Mouse (Mus musculus) adrenal gland, postnatal 10 days (tissue): ENCODE measurements around the gene Asb15. TPM values are rescaled to one million over a fixed set of nuclear protein-coding genes. Genes with fewer than 3 reads are reported as not detected.

Experiments
- DNase-seq: peaks from one replicate; pipeline ENCODE4 v3.0.0; 2021; ENCODE audit warnings: mixed read lengths
- total RNA-seq, 2 experiments: library from RNA; stranded (reverse); gene quantifications; 2 replicates each; pipeline ENCODE4 v1.2.3; 2021

Asb15 gene
- total RNA-seq, 2 experiments from 2014 or later, result 0.12 to 0.82 TPM

- no peak for DNase-seq
Measured at GRCm38 (mm10) chr6:24608129-24608528, 80.2 kb downstream of the Asb15 start.

- DNase-seq, result no peak
Measured at GRCm38 (mm10) chr6:24608682-24609081, 80.7 kb downstream of the Asb15 start.

GRCm38 (mm10) chr6:24609531-24609930 lies 81.6 kb downstream of the Asb15 start:
- no peak for DNase-seq

- no peak for DNase-seq
Measured at GRCm38 (mm10) chr6:24610358-24610757, 82.4 kb downstream of the Asb15 start.

- no peak for DNase-seq
Measured at GRCm38 (mm10) chr6:24612074-24612755, 84.3 kb downstream of the Asb15 start.

GRCm38 (mm10) chr6:24613346-24613745 lies 85.4 kb downstream of the Asb15 start:
- no peak for DNase-seq

- no peak for DNase-seq
Measured at GRCm38 (mm10) chr6:24613918-24614317, 86.0 kb downstream of the Asb15 start.

GRCm38 (mm10) chr6:24616746-24617145 lies 88.8 kb downstream of the Asb15 start:
- DNase-seq, result no peak

GRCm38 (mm10) chr6:24619285-24620045 lies 91.5 kb downstream of the Asb15 start:
- DNase-seq, result no peak

GRCm38 (mm10) chr6:24620936-24621335 lies 93.0 kb downstream of the Asb15 start:
- DNase-seq, result no peak

- DNase-seq, result no peak
Measured at GRCm38 (mm10) chr6:24622098-24622497, 94.2 kb downstream of the Asb15 start.

Other genes starting within 250 kb of the Asb15 start
- under 1 TPM; 0.09 to 0.33 TPM for gene Iqub, start 13.1 kb upstream of the Asb15 start, total RNA-seq
- gene Ndufa5, start 131 bp upstream of the Asb15 start, total RNA-seq, result 100 to 1,000 TPM; 478 to 607 TPM
- gene Lmod2, start 69.6 kb downstream of the Asb15 start, total RNA-seq, result 10 to 100 TPM; 11.5 to 17.4 TPM
- gene Wasl, start 136.9 kb downstream of the Asb15 start, total RNA-seq, result 10 to 100 TPM; 48.4 to 53.4 TPM
- gene Hyal6, start 205.1 kb downstream of the Asb15 start, total RNA-seq, result not detected
- gene Hyal4, start 220.2 kb downstream of the Asb15 start, total RNA-seq, result not detected